Mouse (Mus musculus) midbrain, embryonic 16.5 days (tissue): ENCODE results near the gene Cbx1. TPM values are rescaled to one million over a fixed set of nuclear protein-coding genes. Genes with fewer than 3 reads are reported as not detected.

Experiments
- ATAC-seq: fragments of 200-750 bp; cut with Nextera tagmentation; 2 replicates; pipeline ENCODE4 v1.8.0; 2017; ENCODE audit warnings: moderate TSS enrichment
- H3K27ac ChIP-seq: fragments of 300-500 bp; sonication (generic); 2 replicates; pipeline ENCODE4 v1.5.1; 2014; ENCODE audit warnings: mild to moderate bottlenecking, low read length, mixed read lengths
- H3K27me3 ChIP-seq: fragments of 300-500 bp; sonication (generic); 2 replicates; pipeline ENCODE4 v1.6.1; 2014; ENCODE audit warnings: low read depth, low read length, mixed read lengths; ENCODE audit not compliant: control insufficient read depth, insufficient read depth
- H3K36me3 ChIP-seq: fragments of 300-500 bp; sonication (generic); 2 replicates; pipeline ENCODE4 v1.6.1; 2014; ENCODE audit warnings: mild to moderate bottlenecking, low read length, moderate library complexity, mixed read lengths; ENCODE audit not compliant: control insufficient read depth, insufficient read depth
- H3K4me1 ChIP-seq: fragments of 300-500 bp; sonication (generic); 2 replicates; pipeline ENCODE4 v1.6.1; 2014; ENCODE audit warnings: mild to moderate bottlenecking, low read length, mixed read lengths; ENCODE audit not compliant: control insufficient read depth, insufficient read depth
- H3K4me2 ChIP-seq: fragments of 300-500 bp; sonication (generic); 2 replicates; pipeline ENCODE4 v1.6.1; 2014; ENCODE audit warnings: mild to moderate bottlenecking, low read length, mixed read lengths
- H3K4me3 ChIP-seq: fragments of 300-500 bp; sonication (generic); 2 replicates; pipeline ENCODE4 v1.5.1; 2014; ENCODE audit warnings: low read depth, mild to moderate bottlenecking, low read length, moderate library complexity, mixed read lengths
- H3K9ac ChIP-seq: fragments of 300-500 bp; sonication (generic); 2 replicates; pipeline ENCODE4 v1.6.1; 2014; ENCODE audit warnings: low read depth, low read length, mixed read lengths
- H3K9me3 ChIP-seq: fragments of 300-500 bp; sonication (generic); replicated peaks from 2 replicates; pipeline ENCODE4 v1.6.1; 2014; ENCODE audit warnings: mild to moderate bottlenecking, low read length, mixed read lengths; ENCODE audit not compliant: control insufficient read depth, poor library complexity, severe bottlenecking
- WGBS: fragments of 180-500 bp; shearing (Covaris S2); extraction: QIAGEN DNeasy Blood & Tissue Kit; methylation state at CpG from one replicate; pipeline ENCODE4 v1.1.7; 2014; 5-methylcytosine and 5-hydroxymethylcytosine counted together
- polyA plus RNA-seq: library from polyadenylated mRNA; unstranded; fragments of >200 nt; fragmentation: Nextera tagmentation; extraction: Ambion mirVana; gene quantifications from 2 replicates; pipeline ENCODE4 v1.2.1, GENCODE M21; 2015

Cbx1 gene
- polyA plus RNA-seq, 1 experiment from 2014 or later: 56.2 TPM

DNA sequence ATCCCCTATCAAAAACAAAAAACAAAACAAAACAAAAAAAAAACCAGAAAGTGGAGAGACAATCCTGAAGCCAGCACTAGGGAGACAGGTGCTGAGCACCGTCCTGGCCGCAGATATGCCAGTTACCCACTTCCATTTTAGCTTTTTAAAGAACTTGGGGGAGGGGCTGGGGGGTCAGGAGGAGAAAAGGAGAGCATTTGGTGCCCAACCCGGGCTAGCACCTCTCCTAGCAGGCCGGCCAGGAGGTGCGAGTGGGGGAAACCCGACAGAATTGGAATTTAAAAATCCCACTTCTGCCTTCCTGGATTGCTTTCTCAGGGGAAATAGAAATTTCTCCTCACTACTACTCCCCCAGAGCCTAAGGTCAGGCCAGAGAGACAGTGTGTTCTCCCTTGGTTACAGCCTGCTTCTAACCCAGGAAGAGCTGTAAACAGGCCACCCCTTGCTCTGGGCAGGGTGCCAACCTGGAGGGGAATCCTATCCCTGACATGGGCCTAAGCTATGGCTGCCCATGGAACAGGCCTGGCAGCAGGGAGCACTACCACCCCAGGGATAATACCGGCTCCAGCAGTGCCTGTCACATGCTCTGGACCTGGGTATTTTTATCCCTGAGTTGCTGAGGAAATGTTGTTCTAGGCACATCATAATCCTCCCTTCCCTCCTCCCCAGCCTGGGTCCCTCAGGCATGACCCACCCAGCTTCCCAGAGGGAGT, 36.0 kb downstream of the Cbx1 start:
- H3K27me3 ChIP-seq: no peaks in the 10 kb centered on the region
- no peak for ATAC-seq
- no peaks in the 10 kb centered on the region for H3K9me3 ChIP-seq
- peak overlapping the region; percentile 17; the same call in 1 of the 2 replicates for H3K9ac ChIP-seq
- H3K4me2 ChIP-seq: peak overlapping the region; percentile 96
- H3K36me3 ChIP-seq: peaks cover 20% of the 10 kb centered on the region
- no peak overlapping the region; the same call in 1 of the 2 replicates for H3K4me3 ChIP-seq
- peak overlapping the region; percentile 89 for H3K27ac ChIP-seq
- 37% methylated on average over 7 of the region's 7 CpGs for WGBS
- peaks cover 60% of the 10 kb centered on the region for H3K4me1 ChIP-seq

DNA sequence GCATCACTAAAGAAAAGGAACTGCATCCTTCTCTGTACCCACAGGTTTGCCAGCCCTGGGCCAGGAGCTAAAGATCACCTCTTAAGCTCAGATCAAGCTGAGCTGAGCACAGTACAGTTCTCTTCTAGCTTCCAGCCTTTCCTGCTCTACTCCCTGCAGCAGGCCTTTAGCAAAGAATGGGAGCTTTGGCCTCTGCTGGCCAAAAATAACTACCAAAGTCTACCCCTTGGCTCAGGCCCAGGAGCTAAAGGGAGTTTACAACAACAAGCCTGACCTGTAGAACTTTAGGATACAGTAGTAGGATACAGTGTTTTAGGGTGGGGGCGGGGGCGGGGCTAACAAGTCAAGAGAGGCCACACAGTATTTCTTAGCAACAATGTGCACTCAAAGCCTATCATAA, 37.6 kb downstream of the Cbx1 start:
- Histone ChIP-seq H3K4me3 (no peak overlapping the region), H3K9ac (peak overlapping the region; percentile 1; the same call in 1 of the 2 replicates), H3K27me3 (no peaks in the 10 kb centered on the region), H3K4me2 (peak overlapping the region; percentile 34; the same call in 1 of the 2 replicates), H3K27ac (no peak overlapping the region), H3K36me3 (peaks cover 6% of the 10 kb centered on the region), H3K9me3 (no peaks in the 10 kb centered on the region), H3K4me1 (peaks cover 65% of the 10 kb centered on the region)
- ATAC-seq: no peak
- 75% methylated on average over 2 of the region's 2 CpGs for WGBS

DNA sequence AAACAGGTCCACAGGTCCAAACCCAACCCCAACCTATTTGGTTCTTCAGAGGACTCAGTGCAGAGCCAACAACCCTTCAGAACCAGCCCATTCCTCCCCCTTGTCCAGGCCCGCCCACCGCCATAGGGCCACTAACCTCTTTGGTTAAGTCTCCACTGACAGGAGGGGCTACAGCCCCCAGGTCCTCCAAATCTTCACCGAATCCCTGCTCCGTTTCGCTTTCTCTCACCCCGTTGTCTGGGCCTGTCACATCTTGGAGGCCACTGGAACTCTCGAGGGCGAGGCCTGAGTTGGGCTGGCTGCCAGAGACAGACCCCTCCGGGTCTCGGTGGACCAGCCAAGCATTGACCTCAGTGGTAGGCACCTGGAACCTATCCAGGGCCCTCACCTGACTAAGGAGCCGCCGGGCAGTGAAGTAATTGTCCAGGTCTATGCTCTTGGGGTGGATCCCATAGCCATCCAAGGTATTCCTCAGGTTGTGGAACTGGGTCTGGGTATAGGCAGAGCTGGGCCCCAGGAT, 38.2 kb downstream of the Cbx1 start:
- no peak for ATAC-seq
- H3K9ac ChIP-seq: no peak overlapping the region; the same call in none of the 2 replicates
- H3K36me3 ChIP-seq: peaks cover 2% of the 10 kb centered on the region; the same call in 1 of the 2 replicates
- H3K27me3 ChIP-seq: no peaks in the 10 kb centered on the region
- H3K4me3 ChIP-seq: no peak overlapping the region
- H3K4me2 ChIP-seq: peak overlapping the region; percentile 21; the same call in 1 of the 2 replicates
- H3K9me3 ChIP-seq: no peaks in the 10 kb centered on the region
- no peak overlapping the region for H3K27ac ChIP-seq
- WGBS: 85% methylated on average over 12 of the region's 12 CpGs
- peaks cover 65% of the 10 kb centered on the region for H3K4me1 ChIP-seq

DNA sequence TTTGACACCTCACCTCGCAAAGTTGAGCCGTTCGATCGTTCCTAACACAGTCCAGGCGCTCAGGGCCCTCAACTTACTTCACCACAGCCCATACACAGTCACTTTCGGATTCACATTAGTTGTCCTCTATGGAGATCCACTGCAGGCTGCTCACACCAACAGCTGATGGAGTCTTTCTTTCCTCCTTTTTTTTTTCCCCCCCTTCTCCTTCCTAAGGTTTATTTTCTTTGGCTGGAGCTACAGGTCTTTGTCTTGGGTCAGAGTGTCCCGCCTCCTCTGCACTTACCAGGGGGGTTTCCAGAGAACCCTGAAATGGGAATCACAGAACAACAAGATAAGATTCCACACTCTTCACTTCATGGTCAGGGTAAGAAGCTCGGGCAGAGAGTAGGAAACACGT, 39.0 kb downstream of the Cbx1 start:
- WGBS: 83% methylated on average over 9 of the region's 9 CpGs
- H3K4me2 ChIP-seq: peak overlapping the region; percentile 24
- ATAC-seq: no peak

DNA sequence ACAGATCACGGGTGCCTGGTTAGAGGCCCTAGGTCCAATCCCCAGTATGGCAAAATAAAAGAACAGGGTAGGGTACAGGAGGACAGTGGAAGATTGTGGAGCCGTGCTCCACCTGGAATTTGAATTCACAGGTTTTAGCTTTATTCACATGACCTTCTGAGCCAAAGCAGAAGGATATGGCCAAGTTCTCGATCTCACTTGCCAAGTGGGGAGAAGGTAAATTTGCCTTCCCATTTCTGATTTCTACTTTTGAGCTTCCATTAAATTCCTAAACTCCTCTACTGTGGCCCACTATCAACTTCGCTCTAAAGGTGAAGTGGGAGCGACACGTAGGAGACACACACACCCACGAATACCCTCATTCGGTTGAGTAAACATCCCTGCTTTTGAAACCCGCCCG, 40.0 kb downstream of the Cbx1 start:
- no peak for ATAC-seq
- Histone ChIP-seq H3K4me3 (peak overlapping the region; percentile 93), H3K36me3 (peaks cover 2% of the 10 kb centered on the region; the same call in 1 of the 2 replicates), H3K4me2 (peak overlapping the region; percentile 91), H3K27me3 (no peaks in the 10 kb centered on the region), H3K4me1 (peaks cover 51% of the 10 kb centered on the region), H3K9me3 (no peaks in the 10 kb centered on the region), H3K27ac (peak overlapping the region; percentile 94), H3K9ac (peak overlapping the region; percentile 89)
- 16% methylated on average over 10 of the region's 10 CpGs for WGBS

More for the DNA sequence above, 39.0 kb downstream of the Cbx1 start:
- no peak overlapping the region for H3K4me3 ChIP-seq
- no peaks in the 10 kb centered on the region for H3K9me3 ChIP-seq
- no peak overlapping the region for H3K9ac ChIP-seq
- H3K27me3 ChIP-seq: no peaks in the 10 kb centered on the region
- H3K27ac ChIP-seq: no peak overlapping the region
- peaks cover 2% of the 10 kb centered on the region; the same call in 1 of the 2 replicates for H3K36me3 ChIP-seq
- H3K4me1 ChIP-seq: peaks cover 60% of the 10 kb centered on the region

DNA sequence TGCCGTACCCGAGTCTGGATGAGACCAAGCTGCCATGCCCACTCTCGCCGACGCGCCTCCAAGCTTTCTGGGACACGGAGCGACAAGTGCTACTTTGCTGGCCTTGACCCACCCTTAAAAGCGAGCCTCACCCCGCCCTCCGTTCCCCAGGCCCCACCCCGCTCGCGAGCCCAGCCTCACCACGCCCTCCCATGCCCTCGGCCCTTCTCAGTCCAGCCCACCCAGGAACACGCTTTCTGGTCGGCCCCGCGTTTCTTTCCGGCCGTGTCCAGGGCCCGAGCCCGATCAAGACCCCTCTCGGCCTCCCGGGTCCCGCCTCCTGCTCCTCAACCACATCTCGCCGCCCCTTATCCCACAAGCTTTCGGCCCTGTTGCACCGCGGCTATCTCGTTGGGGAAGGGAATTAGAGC, 40.5 kb downstream of the Cbx1 start:
- H3K36me3 ChIP-seq: peaks cover 2% of the 10 kb centered on the region; the same call in 1 of the 2 replicates
- under 1% methylated on average over 32 of the region's 33 CpGs for WGBS

DNA sequence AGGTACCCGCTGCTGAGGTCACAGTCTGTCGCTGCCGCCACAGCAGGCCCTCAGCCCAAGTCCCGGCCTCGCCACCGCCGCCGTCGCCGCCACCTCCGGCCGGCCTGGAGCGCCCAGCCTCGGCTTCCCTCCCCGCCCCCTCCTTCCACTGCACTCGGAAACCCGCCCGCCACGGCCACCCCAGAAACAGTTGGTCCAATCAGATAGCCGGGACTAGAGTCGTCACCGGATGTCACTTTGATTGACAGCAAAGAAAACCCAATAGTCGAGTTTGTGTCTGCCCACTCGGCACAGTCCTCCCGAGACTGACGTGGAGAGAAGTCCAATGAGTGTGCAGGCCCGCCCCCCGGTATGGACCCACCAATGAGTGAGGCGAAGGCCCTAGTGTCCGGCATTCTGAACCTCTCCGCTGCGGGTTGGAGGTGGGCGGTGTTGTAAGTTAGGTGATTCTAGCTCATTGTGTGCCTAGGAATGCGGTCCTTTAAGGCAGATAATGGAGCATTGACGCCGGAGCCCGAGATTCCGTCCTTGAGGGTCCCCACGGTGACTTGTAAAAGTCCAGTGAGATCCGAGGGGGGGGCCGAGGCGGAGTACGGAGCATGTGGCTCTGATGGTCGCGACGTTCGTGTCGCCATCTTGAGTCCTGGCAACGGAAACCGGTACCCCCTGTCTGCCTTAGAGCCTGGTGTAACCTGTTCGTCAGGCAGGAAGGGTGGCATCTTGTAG, 41.0 kb downstream of the Cbx1 start, which contains the start of gene Nfe2l1:
TSS of gene Nfe2l1 (minus strand) at position 156 of the 726 bp plus-strand sequence.
- Histone ChIP-seq H3K4me1 (peaks cover 43% of the 10 kb centered on the region), H3K9ac (peak within 1 kb of the TSS; percentile 89), H3K36me3 (peaks cover 2% of the 10 kb centered on the region; the same call in 1 of the 2 replicates), H3K9me3 (no peaks in the 10 kb centered on the region), H3K27me3 (no peaks in the 10 kb centered on the region), H3K4me3 (peak within 1 kb of the TSS; percentile 93), H3K4me2 (peak within 1 kb of the TSS; percentile 91), H3K27ac (peak within 1 kb of the TSS; percentile 98)
- peak; percentile 100 for ATAC-seq
- under 1% methylated on average over 49 of the region's 51 CpGs for WGBS

More for the DNA sequence above, 40.5 kb downstream of the Cbx1 start:
- peak overlapping the region; percentile 89 for H3K9ac ChIP-seq
- H3K9me3 ChIP-seq: no peaks in the 10 kb centered on the region
- H3K4me3 ChIP-seq: peak overlapping the region; percentile 93
- no peaks in the 10 kb centered on the region for H3K27me3 ChIP-seq
- peak overlapping the region; percentile 94 for H3K27ac ChIP-seq
- peak overlapping the region; percentile 91 for H3K4me2 ChIP-seq
- peak; percentile 32 for ATAC-seq
- peaks cover 48% of the 10 kb centered on the region for H3K4me1 ChIP-seq

DNA sequence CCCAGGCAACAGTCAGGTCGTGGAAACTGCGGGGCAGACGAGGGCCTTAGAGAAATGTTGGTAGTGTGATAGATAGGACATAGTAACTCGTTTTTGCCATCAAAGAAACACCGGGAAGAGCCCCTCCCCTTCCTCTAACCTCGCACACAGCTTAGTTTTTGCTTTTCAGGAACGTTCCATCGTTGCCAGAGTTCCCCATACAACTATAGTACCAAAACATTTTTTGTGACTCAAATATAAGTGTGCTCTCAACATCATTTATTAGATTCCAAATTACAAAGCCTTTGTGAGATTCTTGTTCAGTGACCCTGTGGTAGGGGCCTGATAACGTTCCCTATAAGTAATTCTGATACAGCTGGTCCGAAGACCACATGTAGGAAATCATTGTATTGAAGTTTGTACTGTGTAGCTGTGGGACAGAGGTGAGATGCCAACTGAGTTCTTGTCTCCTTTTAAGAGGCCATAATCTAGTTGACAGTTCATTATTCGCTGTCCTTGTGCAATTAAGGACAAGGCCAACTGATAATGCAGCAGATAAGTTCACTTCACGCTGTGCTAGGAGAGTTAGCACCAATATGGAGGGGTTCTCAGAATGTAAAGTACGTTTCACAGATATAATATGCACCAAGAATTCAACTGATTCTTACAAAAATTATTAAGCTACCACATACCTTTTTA, 41.8 kb downstream of the Cbx1 start:
- peak overlapping the region; percentile 93 for H3K4me3 ChIP-seq

More for the DNA sequence above, 41.8 kb downstream of the Cbx1 start:
- Histone ChIP-seq H3K9ac (peak overlapping the region; percentile 79), H3K36me3 (peaks cover 2% of the 10 kb centered on the region; the same call in 1 of the 2 replicates), H3K4me2 (peak overlapping the region; percentile 62), H3K9me3 (no peaks in the 10 kb centered on the region), H3K27ac (peak overlapping the region; percentile 98), H3K4me1 (peaks cover 36% of the 10 kb centered on the region), H3K27me3 (no peaks in the 10 kb centered on the region)
- 20% methylated on average over 13 of the region's 13 CpGs for WGBS
- ATAC-seq: no peak
